Mouse (Mus musculus) adrenal gland, postnatal 14 days (tissue): ENCODE results near the gene Tssk6. TPM values are rescaled to one million over a fixed set of nuclear protein-coding genes. Genes with fewer than 3 reads are reported as not detected.
"Not testable (repeated sequence)": the region's sequence is repeated elsewhere in the genome, so short reads cannot be mapped to it uniquely, and the experiment has no call there.

Source experiments
- DNase-seq: peaks from one replicate; pipeline ENCODE4 v3.0.0; 2021; ENCODE audit warnings: mixed read lengths
- total RNA-seq: library from RNA; stranded (reverse); gene quantifications from 2 replicates; pipeline ENCODE4 v1.2.3, GENCODE M21; 2021

Gene Tssk6
- total RNA-seq, 1 experiment from 2014 or later: 0.85 TPM

GRCm38 (mm10) chr8:69919010-69919409, 17.0 kb downstream of the Tssk6 start:
- peak; percentile 84 for DNase-seq

- peak; percentile 80 for DNase-seq
Observed at GRCm38 (mm10) chr8:69919876-69920662, 18.1 kb downstream of the Tssk6 start.

GRCm38 (mm10) chr8:69921141-69921540, 19.2 kb downstream of the Tssk6 start:
- no peak for DNase-seq

- DNase-seq: no peak
Observed at GRCm38 (mm10) chr8:69923986-69924385, 22.0 kb downstream of the Tssk6 start.

GRCm38 (mm10) chr8:69926901-69927300, 24.9 kb downstream of the Tssk6 start:
- DNase-seq: no peak

GRCm38 (mm10) chr8:69933811-69934210, 31.8 kb downstream of the Tssk6 start:
- no peak for DNase-seq

GRCm38 (mm10) chr8:69934582-69934981, 32.6 kb downstream of the Tssk6 start:
- DNase-seq: no peak

- no peak for DNase-seq
Observed at GRCm38 (mm10) chr8:69935431-69935830, 33.4 kb downstream of the Tssk6 start.

GRCm38 (mm10) chr8:69936050-69936794, 34.2 kb downstream of the Tssk6 start:
- DNase-seq: peak; percentile 50

GRCm38 (mm10) chr8:69937466-69937865, 35.5 kb downstream of the Tssk6 start:
- DNase-seq: no peak

GRCm38 (mm10) chr8:69938245-69938982, 36.4 kb downstream of the Tssk6 start:
- DNase-seq: no peak

GRCm38 (mm10) chr8:69939633-69940032, 37.6 kb downstream of the Tssk6 start:
- no peak for DNase-seq

- DNase-seq: no peak
Observed at GRCm38 (mm10) chr8:69940386-69940785, 38.4 kb downstream of the Tssk6 start.

GRCm38 (mm10) chr8:69942495-69942894, 40.5 kb downstream of the Tssk6 start:
- DNase-seq: not testable (repeated sequence)

GRCm38 (mm10) chr8:69950300-69950699, 48.3 kb downstream of the Tssk6 start:
- DNase-seq: no peak

Other genes starting within 250 kb of the Tssk6 start
- 2.0 and 2.4 TPM in 2 replicates for gene Zfp964, start 247.7 kb upstream of the Tssk6 start, total RNA-seq
- 17.6 and 21.5 TPM in 2 replicates for gene Zfp869, start 191.5 kb upstream of the Tssk6 start, total RNA-seq
- 2.8 and 3.9 TPM in 2 replicates for gene Zfp963, start 152.2 kb upstream of the Tssk6 start, total RNA-seq
- gene Gm20422, start 127.3 kb upstream of the Tssk6 start, total RNA-seq: 0.63 and 4.2 TPM in 2 replicates
- gene Atp13a1, start 111.0 kb upstream of the Tssk6 start, total RNA-seq: 34.8 and 36.3 TPM in 2 replicates
- 21.6 and 26.2 TPM in 2 replicates for gene Zfp866, start 111.0 kb upstream of the Tssk6 start, total RNA-seq
- 9.1 and 19.4 TPM in 2 replicates for gene Gmip, start 93.5 kb upstream of the Tssk6 start, total RNA-seq
- 1.1 and 1.3 TPM in 2 replicates for gene Lpar2, start 79.8 kb upstream of the Tssk6 start, total RNA-seq
- 1.3 and 1.8 TPM in 2 replicates for gene Pbx4, start 69.7 kb upstream of the Tssk6 start, total RNA-seq
- 0.07 and 0.15 TPM in 2 replicates for gene Cilp2, start 14.5 kb upstream of the Tssk6 start, total RNA-seq
- 239 and 250 TPM in 2 replicates for gene Ndufa13, start 374 bp downstream of the Tssk6 start, total RNA-seq
- gene Yjefn3, start 528 bp downstream of the Tssk6 start, total RNA-seq: 5.7 and 6.7 TPM in 2 replicates
- gene Gatad2a, start 94.2 kb downstream of the Tssk6 start, total RNA-seq: 105 and 111 TPM in 2 replicates
- 54.0 and 60.3 TPM in 2 replicates for gene Mau2, start 140.6 kb downstream of the Tssk6 start, total RNA-seq
- 26.2 and 31.8 TPM in 2 replicates for gene Sugp1, start 140.6 kb downstream of the Tssk6 start, total RNA-seq
- 0.98 and 4.2 TPM in 2 replicates for gene Tm6sf2, start 170.7 kb downstream of the Tssk6 start, total RNA-seq
- 0.30 and 0.48 TPM in 2 replicates for gene Hapln4, start 181.3 kb downstream of the Tssk6 start, total RNA-seq
- 0.41 and 0.67 TPM in 2 replicates for gene Ncan, start 218.7 kb downstream of the Tssk6 start, total RNA-seq
- gene Nr2c2ap, start 229.1 kb downstream of the Tssk6 start, total RNA-seq: 15.0 and 18.4 TPM in 2 replicates
- 16.9 and 18.8 TPM in 2 replicates for gene Rfxank, start 237.0 kb downstream of the Tssk6 start, total RNA-seq
- gene Borcs8, start 237.3 kb downstream of the Tssk6 start, total RNA-seq: 49.2 and 50.5 TPM in 2 replicates
- gene Mef2b, start 237.5 kb downstream of the Tssk6 start, total RNA-seq: 0.41 and 0.56 TPM in 2 replicates